Mouse (Mus musculus): ENCODE results near the gene Tle6. TPM values are rescaled to one million over a fixed set of nuclear protein-coding genes. Genes with fewer than 3 reads are reported as not detected.

Gene Tle6
- total RNA-seq, 2 experiments from 2014 or later = 1.7 to 2.4 TPM

- no peak for DNase-seq (ENCODE audit: low spot score in 2 of 2)
These were observed 25.5 kb upstream of the Tle6 start for GRCm38 (mm10) chr10:81626101-81626993.

GRCm38 (mm10) chr10:81623441-81623840 is 22.6 kb upstream of the Tle6 start:
- no peak for DNase-seq (ENCODE audit: low spot score in 2 of 2)

GRCm38 (mm10) chr10:81620786-81621185 is 19.9 kb upstream of the Tle6 start:
- DNase-seq (ENCODE audit: low spot score in 2 of 2) = no peak

- no peak for DNase-seq (ENCODE audit: low spot score in 2 of 2)
These were observed 19.1 kb upstream of the Tle6 start for GRCm38 (mm10) chr10:81619976-81620375.

- DNase-seq (ENCODE audit: low spot score in 2 of 2) = no peak
These were observed 14.6 kb upstream of the Tle6 start for GRCm38 (mm10) chr10:81615486-81615885.

GRCm38 (mm10) chr10:81612779-81613178 is 11.9 kb upstream of the Tle6 start:
- no peak for DNase-seq (ENCODE audit: low spot score in 2 of 2)

GRCm38 (mm10) chr10:81608308-81608707 is 7.4 kb upstream of the Tle6 start:
- DNase-seq (ENCODE audit: low spot score in 2 of 2) = no peak

GRCm38 (mm10) chr10:81605974-81606751 is 5.3 kb upstream of the Tle6 start, which contains the start of gene BC025920:
Gene BC025920, plus strand, starts transcription at chr10:81606270.
- peak; percentile 86 to 91 for DNase-seq (ENCODE audit: low spot score in 2 of 2)

GRCm38 (mm10) chr10:81605666-81605973 is 4.7 kb upstream of the Tle6 start:
- no peak for DNase-seq (ENCODE audit: low spot score in 2 of 2)

- DNase-seq (ENCODE audit: low spot score in 2 of 2) = peak; percentile 90 to 92
These were observed 4.2 kb upstream of the Tle6 start for GRCm38 (mm10) chr10:81604968-81605665.

- no peak for DNase-seq (ENCODE audit: low spot score in 2 of 2)
These were observed 3.4 kb upstream of the Tle6 start for GRCm38 (mm10) chr10:81604019-81604967.

GRCm38 (mm10) chr10:81602741-81603151 is 1.9 kb upstream of the Tle6 start:
- DNase-seq (ENCODE audit: low spot score in 2 of 2) = no peak

- no peak for DNase-seq (ENCODE audit: low spot score in 2 of 2)
These were observed 578 bp upstream of the Tle6 start for GRCm38 (mm10) chr10:81601396-81601905.

- DNase-seq (ENCODE audit: low spot score in 2 of 2) = no peak
These were observed 777 bp downstream of the Tle6 start for GRCm38 (mm10) chr10:81600096-81600495.

GRCm38 (mm10) chr10:81599630-81600029 is 1.2 kb downstream of the Tle6 start:
- DNase-seq (ENCODE audit: low spot score in 2 of 2) = no peak

- no peak for DNase-seq (ENCODE audit: low spot score in 2 of 2)
These were observed 2.0 kb downstream of the Tle6 start for GRCm38 (mm10) chr10:81598871-81599270.

GRCm38 (mm10) chr10:81598342-81598741 is 2.5 kb downstream of the Tle6 start:
- no peak for DNase-seq (ENCODE audit: low spot score in 2 of 2)

GRCm38 (mm10) chr10:81597137-81597950 is 3.5 kb downstream of the Tle6 start:
- DNase-seq (ENCODE audit: low spot score in 2 of 2) = no peak

GRCm38 (mm10) chr10:81596611-81597010 is 4.3 kb downstream of the Tle6 start:
- peak in 1 of 2 experiments; percentile 13 for DNase-seq (ENCODE audit: low spot score in 2 of 2)
